Mouse (Mus musculus): ENCODE results near the gene Asb16.

The Asb16 gene

GRCm38 (mm10) chr11:102309821-102310617, 41.5 kb downstream of the Asb16 start:
- DNase-seq (ENCODE audit: low read depth, low spot score): no peak

- no peak for DNase-seq (ENCODE audit: low read depth, low spot score)
These were observed 42.5 kb downstream of the Asb16 start for GRCm38 (mm10) chr11:102310768-102311695.

GRCm38 (mm10) chr11:102311966-102312365, 43.4 kb downstream of the Asb16 start:
- no peak for DNase-seq (ENCODE audit: low read depth, low spot score)

GRCm38 (mm10) chr11:102312586-102312985, 44.0 kb downstream of the Asb16 start:
- DNase-seq (ENCODE audit: low read depth, low spot score): no peak

- DNase-seq (ENCODE audit: low read depth, low spot score): no peak
These were observed 45.8 kb downstream of the Asb16 start for GRCm38 (mm10) chr11:102314321-102314720.

GRCm38 (mm10) chr11:102315690-102316571, 47.4 kb downstream of the Asb16 start:
- DNase-seq (ENCODE audit: low read depth, low spot score): no peak

DNA sequence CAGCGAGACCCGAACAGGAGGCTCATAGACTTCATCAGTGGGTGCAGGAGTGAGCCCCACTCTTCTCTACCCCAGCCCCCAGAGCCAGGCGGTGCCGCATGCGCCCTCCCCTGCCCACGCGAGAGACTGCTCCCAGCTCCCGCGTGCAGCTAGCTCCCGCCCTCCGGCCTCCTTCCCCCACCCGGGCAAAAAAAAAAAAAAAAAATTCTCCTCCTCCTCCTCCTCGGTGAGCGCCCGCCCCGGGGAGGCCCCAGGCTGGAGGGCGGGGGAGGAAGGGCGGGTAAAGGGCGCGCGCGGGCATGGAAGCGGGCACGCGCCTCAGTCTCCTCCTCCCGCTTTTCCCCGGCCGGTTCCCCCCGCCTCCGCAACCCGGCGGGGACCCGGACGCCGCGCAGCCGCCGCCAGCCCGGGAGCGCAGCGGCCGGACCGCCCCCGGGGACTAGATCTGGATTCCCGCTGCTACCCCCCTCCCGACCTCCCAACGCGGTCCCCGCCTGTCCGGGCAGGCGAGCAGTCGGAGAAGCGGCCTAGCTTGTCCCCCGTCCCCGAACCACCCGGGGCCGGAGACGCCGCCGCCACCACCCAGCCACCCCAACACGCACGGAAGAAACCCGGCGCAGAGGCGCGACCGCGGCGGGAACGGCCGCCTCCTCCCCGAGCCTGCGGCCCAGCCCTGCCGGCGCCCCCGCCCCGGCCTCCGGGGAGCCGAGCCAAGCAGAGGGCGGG, 48.2 kb downstream of the Asb16 start:
- peak; percentile 84 for DNase-seq (ENCODE audit: low read depth, low spot score)

- peak; percentile 71 for DNase-seq (ENCODE audit: low read depth, low spot score)
These were observed 48.9 kb downstream of the Asb16 start for GRCm38 (mm10) chr11:102317298-102317900.

GRCm38 (mm10) chr11:102317901-102318575, 49.5 kb downstream of the Asb16 start:
- DNase-seq (ENCODE audit: low read depth, low spot score): peak; percentile 73

DNA sequence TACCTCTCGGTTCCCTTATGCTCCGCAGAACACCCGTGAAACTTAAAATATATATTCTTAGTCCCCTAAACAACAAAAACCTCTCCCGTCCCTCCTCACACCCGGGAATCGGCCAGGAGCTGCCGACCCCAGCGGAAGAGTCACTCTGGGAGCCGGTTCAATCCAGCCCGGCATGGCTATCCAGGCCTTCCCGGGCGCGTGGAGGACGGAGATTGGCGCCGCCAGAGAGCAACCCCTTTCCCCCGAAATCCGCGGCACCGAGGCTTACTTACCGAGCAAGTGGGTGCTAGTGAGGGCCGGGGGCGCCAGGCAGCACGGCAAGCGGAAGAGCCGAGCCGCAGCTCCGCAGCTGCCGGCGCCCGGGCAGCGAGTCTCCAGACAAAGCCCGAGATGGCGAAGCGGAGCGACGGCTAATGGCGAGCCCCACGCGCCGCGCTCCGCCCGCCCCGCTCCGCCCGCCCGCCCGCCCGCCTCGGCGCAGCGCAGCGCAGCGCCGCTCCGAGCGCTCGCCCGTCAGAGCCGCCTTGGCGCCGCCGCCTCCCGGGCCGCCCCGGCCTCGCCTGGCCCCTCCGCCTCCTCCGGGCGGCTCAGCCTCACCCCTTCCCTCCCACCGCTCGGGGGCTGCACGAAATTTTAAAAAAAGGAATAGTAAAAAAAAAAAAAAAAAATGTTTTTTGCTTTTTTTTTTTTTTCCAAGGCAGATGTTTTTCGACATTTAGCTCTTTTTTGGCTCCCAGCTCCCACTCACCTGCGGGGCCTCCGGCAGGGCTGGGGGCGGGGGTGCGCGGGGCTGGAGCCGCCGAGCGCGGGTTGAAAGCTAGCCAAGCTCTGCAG, 50.2 kb downstream of the Asb16 start:
- peak; percentile 55 for DNase-seq (ENCODE audit: low read depth, low spot score)

GRCm38 (mm10) chr11:102319410-102319792, 50.9 kb downstream of the Asb16 start, which contains the start of gene Ubtf:
Gene Ubtf, minus strand, starts transcription at chr11:102319742.
- peak; percentile 81 for DNase-seq (ENCODE audit: low read depth, low spot score)

DNA sequence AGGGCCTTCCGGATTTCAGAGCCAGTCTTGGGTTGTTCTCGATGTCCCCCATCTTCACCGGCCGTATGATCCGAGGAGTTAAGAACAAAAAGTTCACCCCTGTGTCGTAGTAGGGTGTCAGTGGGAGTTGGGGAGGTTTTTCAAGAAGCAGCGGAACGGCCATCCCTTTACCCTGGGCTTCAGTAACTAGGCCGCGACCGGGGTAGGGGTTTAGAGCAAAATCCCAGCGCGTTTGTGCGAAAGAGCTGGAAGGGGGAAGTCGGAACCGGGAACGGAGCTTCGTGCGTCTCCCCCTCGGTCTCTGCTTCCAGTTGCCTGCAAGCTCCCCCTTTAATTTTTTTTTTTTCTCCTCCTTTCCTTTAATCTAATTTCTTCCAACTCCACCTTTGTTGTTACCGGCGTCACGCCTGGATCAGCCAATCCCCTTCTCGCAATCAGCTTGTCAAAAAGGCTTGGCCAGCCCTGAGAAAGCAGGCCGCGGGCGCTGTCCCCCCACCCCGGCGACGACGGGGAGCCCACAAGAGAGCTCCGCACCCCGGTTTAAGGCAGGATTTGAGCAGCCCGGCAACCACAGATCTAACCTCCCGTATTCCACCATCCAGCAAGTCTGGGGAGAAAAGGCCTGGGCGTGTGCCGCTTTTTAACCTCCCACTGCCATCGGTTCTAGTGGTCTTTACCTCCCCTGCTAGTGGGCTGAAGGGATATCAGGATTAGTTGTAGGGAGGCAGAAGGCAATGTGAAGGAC, 51.6 kb downstream of the Asb16 start:
- DNase-seq (ENCODE audit: low read depth, low spot score): peak; percentile 79

DNA sequence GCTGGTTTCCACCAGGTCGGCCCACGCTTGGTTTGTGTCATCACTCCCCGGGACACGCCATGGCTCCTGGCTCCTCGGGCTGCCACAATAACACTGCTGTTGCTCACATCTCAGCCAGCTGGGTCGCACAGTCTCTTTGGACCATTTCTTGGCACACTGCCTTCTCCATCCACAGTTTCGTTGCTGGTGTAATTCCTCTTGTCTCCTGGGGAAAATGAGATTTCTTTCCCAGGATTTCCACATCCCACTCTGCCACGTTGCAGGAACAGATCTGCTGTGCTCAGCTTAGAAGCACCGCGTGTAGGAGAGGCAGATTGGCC, 52.1 kb downstream of the Asb16 start:
- peak; percentile 27 for DNase-seq (ENCODE audit: low read depth, low spot score)

DNA sequence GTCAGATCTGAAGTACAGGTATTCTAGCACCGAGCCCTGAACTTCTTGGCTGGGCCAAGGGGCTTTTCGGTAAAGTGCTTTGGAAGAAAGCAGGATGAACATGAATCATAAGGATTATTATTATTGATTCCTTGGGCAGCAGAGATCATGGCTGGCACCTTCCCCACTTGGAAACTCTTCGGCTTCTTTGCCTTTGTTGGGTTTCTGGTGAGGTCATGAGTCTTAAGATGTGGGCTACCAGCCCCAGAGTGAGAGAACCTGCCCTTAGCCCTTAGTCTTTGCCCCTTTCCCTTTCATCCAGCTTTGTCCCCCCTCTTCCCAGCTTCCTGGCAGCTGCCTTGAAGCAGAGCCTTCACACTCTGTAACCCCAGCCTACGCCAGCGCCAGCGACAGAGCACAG, 53.4 kb downstream of the Asb16 start:
- DNase-seq (ENCODE audit: low read depth, low spot score): no peak

- no peak for DNase-seq (ENCODE audit: low read depth, low spot score)
These were observed 55.0 kb downstream of the Asb16 start for GRCm38 (mm10) chr11:102323516-102323915.

- DNase-seq (ENCODE audit: low read depth, low spot score): no peak
These were observed 58.7 kb downstream of the Asb16 start for GRCm38 (mm10) chr11:102327250-102327649.

DNA sequence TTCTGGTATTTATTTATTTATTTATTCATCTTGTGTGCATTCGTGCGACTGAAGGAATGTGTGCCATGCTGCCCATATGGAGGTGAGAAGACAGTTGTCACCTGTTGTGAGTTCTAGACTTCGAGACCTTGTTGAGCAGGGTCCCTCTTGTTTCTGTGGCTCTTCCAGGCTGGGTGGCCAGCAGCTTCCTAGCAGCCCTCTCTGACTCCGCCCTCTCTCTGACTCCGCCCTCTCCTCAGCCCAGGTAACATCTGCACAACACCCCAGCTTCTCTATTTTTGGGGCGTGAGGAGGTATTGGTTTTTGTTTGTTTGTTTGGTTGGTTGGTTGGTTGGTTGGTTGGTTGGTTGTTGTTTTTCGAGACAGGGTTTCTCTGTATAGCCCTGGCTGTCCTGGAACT, 59.3 kb downstream of the Asb16 start:
- DNase-seq (ENCODE audit: low read depth, low spot score): no peak

Measured in mesoderm, embryonic 11.5 days (tissue).